Mouse (Mus musculus): Measurements from ENCODE around the gene Vmn2r17.

Vmn2r17 gene

DNA sequence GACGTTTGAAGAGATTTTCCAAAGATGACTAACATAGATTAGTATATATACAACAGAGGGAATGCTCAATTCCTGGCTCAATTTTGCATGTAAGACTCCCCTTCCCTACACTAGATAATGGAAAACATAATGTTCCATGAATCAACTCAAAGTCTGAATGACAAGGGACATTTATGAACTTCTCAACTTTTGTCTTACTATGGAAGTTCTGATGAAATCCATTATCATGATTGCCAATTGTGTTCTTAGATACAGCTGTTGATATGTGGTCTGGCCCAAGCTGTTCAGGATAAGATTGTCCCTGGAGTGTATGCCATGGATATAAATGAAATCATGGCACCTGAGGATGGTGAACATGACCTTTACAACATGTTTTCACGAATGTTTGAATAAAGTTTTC lies at the start of gene Vmn2r17:
TSS of gene Vmn2r17 (plus strand) at position 301 of the 400 bp plus-strand sequence.
- DNase-seq, result no peak

DNA sequence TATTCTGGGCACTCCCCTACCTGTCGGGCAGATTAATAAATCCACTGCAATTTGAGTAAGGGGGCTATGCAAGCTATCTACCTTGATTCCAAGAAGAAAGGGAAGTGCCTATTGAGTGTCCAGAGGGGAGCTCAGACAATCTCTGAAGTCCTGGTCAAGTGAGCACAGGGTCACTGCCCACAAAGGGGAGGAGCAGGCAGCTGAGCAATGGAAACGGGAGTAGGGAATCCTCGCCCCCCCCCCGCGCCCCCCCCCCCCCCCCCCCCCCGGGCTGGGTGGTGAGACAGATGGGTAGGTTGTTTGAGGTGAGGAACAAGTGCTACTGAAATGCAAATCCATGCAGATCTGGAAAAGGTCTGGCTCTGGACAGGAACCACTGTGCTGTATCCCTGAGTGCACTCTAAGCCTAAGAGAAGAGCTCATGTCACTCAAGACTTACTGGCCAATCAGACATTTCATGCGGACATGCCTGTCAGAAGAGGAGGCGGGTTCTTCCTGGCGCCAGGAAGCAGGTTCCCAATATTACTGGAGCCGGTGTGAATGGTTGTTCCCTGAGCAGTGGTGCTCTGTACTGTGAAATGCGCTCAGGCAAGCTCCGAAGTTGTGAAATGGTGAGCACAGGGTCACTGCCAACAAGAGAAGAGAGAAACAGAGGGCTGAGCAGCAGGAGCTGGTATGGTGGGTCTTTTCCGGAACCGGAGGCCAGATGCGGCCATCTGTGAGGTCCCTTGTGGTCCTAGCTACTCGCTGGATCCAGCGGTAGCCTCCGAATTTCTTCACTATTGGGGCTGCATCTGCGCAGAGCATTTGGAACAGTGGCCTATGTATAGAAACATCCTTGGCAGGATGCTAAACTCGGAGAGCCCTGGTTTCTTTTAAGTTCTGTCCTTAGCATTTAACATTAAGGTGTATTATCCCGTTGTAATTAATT lies 47.4 kb downstream of the Vmn2r17 start:
- DNase-seq, result no peak

DNA sequence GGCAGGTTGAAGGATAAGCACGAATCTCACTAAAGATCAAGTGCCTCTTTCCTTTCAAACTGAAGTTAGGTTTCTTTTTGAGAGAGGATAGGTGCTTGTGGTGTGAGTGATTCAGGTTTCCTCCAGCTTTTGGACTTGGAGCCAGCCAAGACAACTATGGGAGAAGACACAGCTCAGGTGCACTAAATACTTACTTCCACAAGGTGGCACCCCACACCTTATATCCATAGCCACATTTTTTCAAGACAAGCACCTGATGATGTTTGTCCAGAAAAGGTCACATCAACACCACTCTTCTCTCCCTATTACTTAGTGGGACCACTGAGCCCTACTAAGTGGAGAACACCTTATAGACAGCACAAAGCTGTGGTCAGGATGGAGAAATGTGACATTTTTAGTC lies 87.2 kb downstream of the Vmn2r17 start:
- peak in 1 of 2 experiments; percentile 16 for DNase-seq

Measured in lung, postnatal 4 days (tissue).